Mouse (Mus musculus) spleen, adult 2 months (tissue): ENCODE measurements around the gene Rbm3. TPM values are rescaled to one million over a fixed set of nuclear protein-coding genes. Genes with fewer than 3 reads are reported as not detected.

ENCODE experiments used
- DNase-seq, 2 experiments: peaks; one replicate each; pipeline versions ENCODE4 v3.0.0 to v3.0.0-alpha.2; 2012 to 2021; ENCODE audit warnings: low spot score in 2 of 2, low read depth in 1 of 2
- H3K27ac ChIP-seq: fragments of 200-500 bp; 2 replicates; pipeline ENCODE4 v1.5.1; 2012; ENCODE audit warnings: low read length, inconsistent platforms; ENCODE audit not compliant: insufficient read depth
- H3K27me3 ChIP-seq: fragments of 200-500 bp; 2 replicates; pipeline ENCODE4 v1.6.1; 2012; ENCODE audit warnings: mild to moderate bottlenecking, moderate library complexity, low read length, inconsistent platforms; ENCODE audit not compliant: control insufficient read depth, insufficient read depth
- H3K36me3 ChIP-seq: fragments of 200-500 bp; 2 replicates; pipeline ENCODE4 v1.6.1; 2012; ENCODE audit warnings: mild to moderate bottlenecking, low read length, inconsistent platforms; ENCODE audit not compliant: control insufficient read depth, insufficient read depth
- H3K4me1 ChIP-seq: fragments of 200-500 bp; 2 replicates; pipeline ENCODE4 v1.6.1; 2011; ENCODE audit warnings: inconsistent platforms; ENCODE audit not compliant: control insufficient read depth, insufficient read depth, insufficient read length
- H3K4me3 ChIP-seq: fragments of 200-500 bp; 2 replicates; pipeline ENCODE4 v1.5.1; 2011; ENCODE audit warnings: mild to moderate bottlenecking, inconsistent platforms; ENCODE audit not compliant: insufficient read depth, insufficient read length; ENCODE audit errors: extremely low read depth
- CTCF ChIP-seq: fragments of 200-500 bp; IDR thresholded peaks from 2 replicates; pipeline ENCODE4 v1.5.1; 2011; ENCODE audit warnings: mild to moderate bottlenecking, inconsistent platforms; ENCODE audit not compliant: insufficient read depth, insufficient read length, insufficient replicate concordance; ENCODE audit errors: extremely low read depth
- POLR2A ChIP-seq: fragments of 200-500 bp; IDR thresholded peaks from 2 replicates; pipeline ENCODE4 v1.6.1; 2011; ENCODE audit warnings: low read depth, low read length, inconsistent platforms
- WGBS: fragments of 180-500 bp; shearing (Covaris S2); methylation state at CpG from one replicate; pipeline ENCODE4 v1.1.7; 2018; 5-methylcytosine and 5-hydroxymethylcytosine counted together
- polyA plus RNA-seq: library from polyadenylated mRNA; depleted of rRNA; stranded (reverse); fragments of >200 nt; gene quantifications from 2 replicates; pipeline ENCODE4 v1.2.3, GENCODE M21; 2012

The Rbm3 gene
- polyA plus RNA-seq, 1 experiment, result 95.6 TPM

DNA sequence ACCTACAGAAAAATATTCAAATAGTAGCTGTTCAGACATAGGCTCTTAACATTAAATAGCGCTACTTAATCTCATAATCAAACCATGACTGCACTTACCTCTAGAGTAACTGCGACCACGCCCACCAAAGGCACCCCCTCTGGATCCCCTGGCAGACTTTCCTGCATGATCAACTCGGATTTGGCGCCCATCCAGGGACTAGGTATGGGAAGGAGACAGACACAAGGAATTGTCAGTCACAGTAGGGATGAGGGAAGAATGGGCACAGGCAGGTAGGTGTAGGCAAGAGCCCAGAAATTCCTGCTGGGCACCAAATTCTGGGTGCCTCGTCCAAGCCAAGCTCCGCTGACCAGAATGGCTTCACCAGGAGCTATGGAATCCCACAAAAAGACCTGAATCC lies 1.9 kb downstream of the Rbm3 start:
- WGBS, result 71% methylated on average over 7 of the region's 7 CpGs
- peaks cover 15% of the 10 kb centered on the region for H3K36me3 ChIP-seq
- no peak overlapping the region for H3K4me3 ChIP-seq
- no peak for DNase-seq
- H3K27ac ChIP-seq, result no peak overlapping the region
- H3K4me1 ChIP-seq, result peaks cover 2% of the 10 kb centered on the region; the same call in 1 of the 2 replicates
- H3K27me3 ChIP-seq, result no peaks in the 10 kb centered on the region
- no peak for TF ChIP-seq POLR2A
- TF ChIP-seq CTCF, result no peak

DNA sequence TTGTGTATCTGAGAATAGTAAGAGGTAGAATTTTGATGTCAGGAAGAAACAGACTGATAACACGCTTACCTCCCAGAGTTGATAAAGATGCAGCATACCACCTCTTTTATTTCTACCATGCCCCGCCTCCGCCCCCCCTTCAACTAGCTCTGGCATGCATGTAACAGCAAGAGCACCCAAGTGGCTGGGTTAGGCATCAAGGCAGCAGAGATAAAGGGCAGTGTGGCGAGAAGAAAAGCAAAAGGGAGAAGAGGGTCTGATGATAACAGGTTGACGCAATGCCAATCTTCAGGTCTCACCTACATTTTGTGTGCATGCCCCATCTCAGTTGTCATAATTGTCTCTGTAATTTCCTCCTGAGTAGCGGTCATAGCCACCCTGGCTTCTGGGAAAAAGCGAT lies 2.7 kb downstream of the Rbm3 start:
- TF ChIP-seq POLR2A (no peak), CTCF (no peak)
- no peak for DNase-seq
- peaks cover 2% of the 10 kb centered on the region; the same call in 1 of the 2 replicates for H3K4me1 ChIP-seq
- peaks cover 17% of the 10 kb centered on the region for H3K36me3 ChIP-seq
- H3K27ac ChIP-seq, result no peak overlapping the region
- H3K27me3 ChIP-seq, result no peaks in the 10 kb centered on the region
- WGBS, result 83% methylated on average over 7 of the region's 7 CpGs
- H3K4me3 ChIP-seq, result no peak overlapping the region

DNA sequence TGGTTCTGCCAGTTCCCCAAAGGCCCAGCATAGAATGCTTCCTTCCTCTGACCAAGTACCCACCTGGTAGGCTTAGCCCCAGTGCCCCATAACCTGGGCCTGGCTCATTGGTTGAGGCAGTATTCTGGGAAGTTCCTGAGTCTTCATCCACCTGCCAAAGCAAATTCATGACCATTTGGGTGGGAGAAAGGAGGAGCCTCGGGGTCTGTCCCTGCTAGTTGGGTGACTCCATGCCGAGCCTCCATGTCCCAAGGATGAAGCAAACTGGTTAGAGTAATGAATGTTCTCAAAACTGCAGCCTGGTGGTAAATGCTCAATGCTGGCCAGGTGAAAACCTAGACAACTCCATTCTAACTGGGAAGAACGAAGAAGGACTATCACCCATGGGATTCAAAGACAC lies 4.6 kb downstream of the Rbm3 start:
- H3K27ac ChIP-seq, result no peak overlapping the region
- no peak for DNase-seq
- no peaks in the 10 kb centered on the region for H3K27me3 ChIP-seq
- WGBS, result 67% methylated on average over 3 of the region's 3 CpGs
- H3K4me3 ChIP-seq, result no peak overlapping the region
- TF ChIP-seq POLR2A (no peak), CTCF (no peak)
- H3K36me3 ChIP-seq, result peaks cover 17% of the 10 kb centered on the region
- H3K4me1 ChIP-seq, result peaks cover 2% of the 10 kb centered on the region; the same call in 1 of the 2 replicates

- TF ChIP-seq POLR2A, result no peak
- no peak for TF ChIP-seq CTCF
- Histone ChIP-seq H3K4me1 (peaks cover 2% of the 10 kb centered on the region; the same call in 1 of the 2 replicates), H3K36me3 (peaks cover 17% of the 10 kb centered on the region), H3K27ac (no peak overlapping the region), H3K4me3 (no peak overlapping the region), H3K27me3 (no peaks in the 10 kb centered on the region)
- DNase-seq, result no peak
- WGBS, result 90% methylated on average over 2 of the region's 2 CpGs
Observed at GRCm38 (mm10) chrX:8140446-8140845, 5.2 kb downstream of the Rbm3 start.

GRCm38 (mm10) chrX:8139480-8139879 lies 6.2 kb downstream of the Rbm3 start:
- H3K36me3 ChIP-seq, result peaks cover 17% of the 10 kb centered on the region
- no peak overlapping the region for H3K27ac ChIP-seq
- WGBS, result 45% methylated on average over 1 of the region's 1 CpGs
- no peak overlapping the region for H3K4me3 ChIP-seq
- no peaks in the 10 kb centered on the region for H3K27me3 ChIP-seq
- no peak for DNase-seq
- TF ChIP-seq CTCF (no peak), POLR2A (no peak)
- peaks cover 2% of the 10 kb centered on the region; the same call in 1 of the 2 replicates for H3K4me1 ChIP-seq

- peaks cover 5% of the 10 kb centered on the region; the same call in 1 of the 2 replicates for H3K36me3 ChIP-seq
- 27% methylated on average over 2 of the region's 2 CpGs for WGBS
- H3K27ac ChIP-seq, result no peak overlapping the region
- DNase-seq, result no peak
- H3K4me1 ChIP-seq, result peaks cover 4% of the 10 kb centered on the region; the same call in 1 of the 2 replicates
- no peak for TF ChIP-seq CTCF
- no peak for TF ChIP-seq POLR2A
- no peaks in the 10 kb centered on the region for H3K27me3 ChIP-seq
- no peak overlapping the region for H3K4me3 ChIP-seq
Observed at GRCm38 (mm10) chrX:8135886-8136285, 9.8 kb downstream of the Rbm3 start.
